Mouse (Mus musculus) activated CD4-positive, CD25-positive, alpha-beta regulatory T cell (primary cell): ENCODE results near the gene AC109138.7. TPM values are rescaled to one million over a fixed set of nuclear protein-coding genes. Genes with fewer than 3 reads are reported as not detected.

Experiments
- polyA plus RNA-seq, 2 experiments: library from polyadenylated mRNA; unstranded; fragments of 100-300 nt; shearing (Covaris generic); gene quantifications; one replicate each; pipeline ENCODE4 v1.2.1; 2017

AC109138.7 gene
- not detected for polyA plus RNA-seq

DNA sequence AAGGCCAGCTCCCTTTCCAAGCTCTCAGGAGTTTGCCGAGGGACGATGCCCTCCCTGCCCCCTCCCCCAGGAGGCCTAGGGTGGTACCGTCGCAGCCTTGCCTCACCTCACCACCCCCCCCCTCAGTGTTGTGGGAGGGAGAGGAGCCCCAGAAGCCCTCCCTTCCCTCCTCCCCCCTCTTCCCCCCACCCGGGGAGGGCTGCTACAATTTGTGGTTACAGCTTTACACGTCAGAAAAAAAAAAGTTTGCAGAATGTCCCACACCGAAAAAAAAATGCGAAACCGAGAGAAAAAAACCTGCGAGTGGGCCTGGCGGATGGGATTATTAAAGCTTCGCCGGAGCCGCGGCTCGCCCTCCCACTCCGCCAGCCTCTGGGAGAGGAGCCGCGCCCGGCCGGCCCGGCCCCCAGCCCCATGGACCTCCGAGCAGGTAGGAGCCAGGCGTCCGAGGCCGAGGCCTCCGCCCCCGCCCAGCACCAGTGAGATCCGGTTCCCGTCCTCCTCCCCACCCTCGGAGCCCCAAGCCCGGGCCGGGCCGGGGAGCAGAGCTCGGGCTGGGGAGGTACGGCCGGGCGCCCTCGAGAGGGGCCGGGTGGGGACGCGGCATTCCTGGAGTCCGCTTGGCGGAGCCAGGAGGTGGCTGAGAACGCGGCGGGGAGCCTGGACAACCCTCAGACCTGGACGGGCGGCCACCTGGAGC, at the start of gene AC109138.7, which contains the start of gene Clcf1:
Gene AC109138.7, plus strand, starts transcription at position 287 of the 700 bp plus-strand sequence.
Gene Clcf1, plus strand, starts transcription at position 168 of the 700 bp plus-strand sequence.

GRCm38 (mm10) chr19:4175368-4175947, 38.7 kb upstream of the AC109138.7 start, which contains the start of gene Carns1:
Gene Carns1, minus strand, starts transcription at chr19:4175479.

GRCm38 (mm10) chr19:4190831-4191334, 23.3 kb upstream of the AC109138.7 start, which contains the start of gene Tbc1d10c:
Gene Tbc1d10c, minus strand, starts transcription at chr19:4191284.

GRCm38 (mm10) chr19:4191528-4192250, 22.5 kb upstream of the AC109138.7 start, which contains the start of gene Ppp1ca:
Gene Ppp1ca, plus strand, starts transcription at chr19:4192065.

DNA sequence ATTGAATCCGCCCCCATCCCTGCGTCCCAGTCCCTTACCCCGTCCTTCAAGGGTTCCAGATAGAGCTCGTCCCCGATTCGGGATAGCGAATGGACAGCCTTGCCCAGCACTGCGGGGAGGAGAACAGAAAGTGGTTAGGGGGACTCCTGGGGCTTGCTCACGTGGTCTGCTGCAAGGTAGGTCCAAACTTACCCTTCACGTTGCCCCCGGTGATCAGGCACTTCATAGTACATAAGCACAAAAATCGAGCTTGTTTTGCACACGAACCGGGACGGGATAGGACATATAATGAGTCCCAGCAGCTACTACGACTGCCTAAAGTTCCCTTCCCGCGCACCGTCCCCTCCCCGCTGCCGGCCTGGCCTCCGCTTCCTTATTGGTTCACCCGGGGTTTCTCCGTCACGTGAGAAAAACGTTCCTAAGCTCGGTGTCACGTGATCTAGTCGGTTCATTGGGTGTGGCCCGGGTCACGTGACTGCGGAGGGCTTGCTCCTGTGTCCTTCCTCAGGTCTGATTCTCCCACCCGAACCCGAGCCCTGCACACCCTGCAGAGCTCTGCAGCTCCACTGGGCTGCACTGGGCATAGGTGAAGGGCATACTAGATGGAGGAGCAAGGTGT, 12.8 kb upstream of the AC109138.7 start, which contains the start of gene Rad9a:
Gene Rad9a, minus strand, starts transcription at position 372 of the 619 bp plus-strand sequence.

DNA sequence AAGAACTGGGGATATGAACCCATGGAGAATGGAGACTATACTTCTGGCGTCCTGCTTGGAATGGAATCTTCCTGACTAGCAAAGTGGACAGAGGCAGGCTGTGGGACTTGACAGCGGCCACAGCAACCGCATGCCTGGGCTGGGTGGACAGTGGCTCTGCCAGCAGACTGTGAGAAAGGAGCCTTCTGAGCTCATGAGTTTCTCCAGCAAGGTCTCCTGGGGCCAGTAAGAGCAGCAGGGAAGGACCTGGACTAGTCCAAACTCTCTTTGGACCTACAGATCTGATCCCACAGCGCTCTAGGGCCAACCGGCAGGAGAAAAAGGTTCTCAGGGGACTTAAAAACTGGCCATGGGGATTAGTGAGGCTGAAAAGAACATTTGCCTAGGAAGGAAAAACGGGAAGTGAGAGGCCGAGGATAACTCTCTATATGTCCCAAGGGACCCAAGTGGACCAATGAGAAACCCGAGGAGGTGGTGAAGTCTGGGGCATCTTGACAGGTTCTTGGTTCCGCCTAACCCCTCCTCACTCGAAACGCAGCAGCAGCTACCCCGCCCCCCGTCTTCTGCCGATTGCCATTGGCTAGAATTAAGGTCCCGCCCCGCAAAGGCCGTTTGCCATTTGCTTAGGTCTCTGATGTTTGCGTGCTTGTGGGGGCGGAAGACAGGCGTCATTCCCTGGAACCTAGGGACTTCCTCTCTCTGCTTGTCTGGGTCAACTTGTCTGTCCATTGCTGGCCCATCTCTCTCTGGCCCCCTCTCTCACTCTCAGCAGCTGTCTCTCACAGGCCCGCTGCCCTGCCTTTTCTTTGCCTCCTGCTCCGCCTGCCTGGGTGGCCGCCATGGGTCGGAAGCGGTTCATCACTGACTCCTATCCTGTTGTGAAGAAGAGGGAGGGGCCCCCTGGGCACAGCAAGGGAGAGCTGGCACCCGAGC, 17.4 kb downstream of the AC109138.7 start, which contains the start of gene Pold4:
Gene Pold4, plus strand, starts transcription at position 647 of the 933 bp plus-strand sequence.

DNA sequence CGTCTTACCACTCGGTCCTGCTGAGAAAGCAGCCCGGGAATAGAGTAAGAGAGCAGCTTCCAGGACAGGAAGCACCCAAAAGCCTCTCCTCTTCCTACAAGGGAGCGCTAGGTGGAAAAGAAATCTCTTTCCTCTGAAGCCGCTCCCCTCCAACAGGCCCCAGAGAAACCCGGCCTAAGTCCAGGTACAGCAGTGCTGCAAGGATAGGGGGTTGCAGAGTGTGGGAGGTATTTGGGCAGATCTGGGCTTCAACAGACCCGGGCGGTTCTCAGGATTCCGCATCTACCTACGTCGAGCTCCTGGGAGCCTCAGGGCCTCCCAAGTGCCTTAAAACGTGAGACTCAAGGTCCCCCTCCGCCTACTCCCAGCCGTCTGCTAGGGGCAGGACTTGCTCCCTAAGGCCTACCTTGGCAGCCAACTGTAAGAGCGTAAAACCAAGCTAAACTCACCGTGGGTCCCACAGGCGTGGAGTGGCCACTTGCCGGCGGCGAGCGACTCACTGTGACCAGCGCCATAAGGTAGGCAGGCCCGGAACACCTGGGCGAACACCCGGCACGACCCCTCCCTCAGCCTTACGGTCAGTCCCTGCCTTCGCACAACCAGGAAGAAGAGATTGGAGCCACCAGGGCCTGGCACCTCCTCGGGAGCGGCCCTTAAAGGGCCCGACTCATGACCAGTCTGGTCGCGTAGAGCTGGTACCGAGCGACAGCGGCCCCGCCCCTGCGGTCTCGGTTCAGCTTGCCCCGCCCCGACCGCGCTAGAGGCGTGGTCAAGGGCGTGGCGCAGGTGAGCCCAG, 54.6 kb downstream of the AC109138.7 start, which contains the start of gene Ssh3:
Gene Ssh3, minus strand, starts transcription at position 615 of the 796 bp plus-strand sequence.

Other genes with a start within 250 kb of the AC109138.7 start
- not detected for gene Aldh3b2, start 242.0 kb upstream of the AC109138.7 start, polyA plus RNA-seq
- gene Acy3, start 227.8 kb upstream of the AC109138.7 start, polyA plus RNA-seq = under 1 TPM in 1 of 2 experiments, not detected in 1; 0.66 TPM
- under 1 TPM in 1 of 2 experiments, not detected in 1; 0.12 TPM for gene Tbx10, start 221.6 kb upstream of the AC109138.7 start, polyA plus RNA-seq
- gene Nudt8, start 213.8 kb upstream of the AC109138.7 start, polyA plus RNA-seq = 10 to 100 TPM; 11.5 to 24.3 TPM
- 1 to 10 TPM in 1 of 2 experiments, under 1 TPM in 1; 0.42 to 2.4 TPM for gene Gm49405, start 213.7 kb upstream of the AC109138.7 start, polyA plus RNA-seq
- gene Doc2g, start 211.0 kb upstream of the AC109138.7 start, polyA plus RNA-seq = 1 to 10 TPM in 1 of 2 experiments, under 1 TPM in 1; 0.52 to 4.1 TPM
- gene Ndufv1, start 201.6 kb upstream of the AC109138.7 start, polyA plus RNA-seq = 100 to 1,000 TPM; 134 to 170 TPM
- 100 to 1,000 TPM; 602 to 648 TPM for gene Gstp1, start 176.4 kb upstream of the AC109138.7 start, polyA plus RNA-seq
- gene Gstp2, start 168.3 kb upstream of the AC109138.7 start, polyA plus RNA-seq = 10 to 100 TPM in 1 of 2 experiments, 1 to 10 TPM in 1; 2.0 to 12.8 TPM
- gene Gstp3, start 154.8 kb upstream of the AC109138.7 start, polyA plus RNA-seq = 100 to 1,000 TPM; 132 to 137 TPM
- not detected for gene Cabp2, start 132.8 kb upstream of the AC109138.7 start, polyA plus RNA-seq
- 100 to 1,000 TPM; 721 to 747 TPM for gene Cdk2ap2, start 117.2 kb upstream of the AC109138.7 start, polyA plus RNA-seq
- gene Pitpnm1, start 114.4 kb upstream of the AC109138.7 start, polyA plus RNA-seq = 100 to 1,000 TPM; 256 to 279 TPM
- gene Aip, start 88.5 kb upstream of the AC109138.7 start, polyA plus RNA-seq = 100 to 1,000 TPM; 195 to 206 TPM
- gene Gpr152, start 74.6 kb upstream of the AC109138.7 start, polyA plus RNA-seq = not detected
- under 1 TPM; 0.16 to 0.52 TPM for gene Cabp4, start 70.3 kb upstream of the AC109138.7 start, polyA plus RNA-seq
- gene Coro1b, start 65.7 kb upstream of the AC109138.7 start, polyA plus RNA-seq = 100 to 1,000 TPM; 293 to 521 TPM
- 1,000 to 10,000 TPM; 1,707 to 1,870 TPM for gene Ptprcap, start 60.8 kb upstream of the AC109138.7 start, polyA plus RNA-seq
- gene Rps6kb2, start 51.0 kb upstream of the AC109138.7 start, polyA plus RNA-seq = 10 to 100 TPM; 43.4 to 45.2 TPM
- gene Carns1, start 38.9 kb upstream of the AC109138.7 start, polyA plus RNA-seq = 10 to 100 TPM; 11.8 to 20.0 TPM
- 100 to 1,000 TPM; 624 to 764 TPM for gene Tbc1d10c, start 23.1 kb upstream of the AC109138.7 start, polyA plus RNA-seq
- gene Ppp1ca, start 22.3 kb upstream of the AC109138.7 start, polyA plus RNA-seq = 1,000 to 10,000 TPM; 1,254 to 1,335 TPM
- 10 to 100 TPM; 43.8 to 69.5 TPM for gene Rad9a, start 12.7 kb upstream of the AC109138.7 start, polyA plus RNA-seq
- gene Clcf1, start 119 bp upstream of the AC109138.7 start, polyA plus RNA-seq = 10 to 100 TPM; 20.4 to 31.3 TPM
- gene Pold4, start 17.5 kb downstream of the AC109138.7 start, polyA plus RNA-seq = 100 to 1,000 TPM; 124 to 142 TPM
- gene Ssh3, start 54.8 kb downstream of the AC109138.7 start, polyA plus RNA-seq = 1 to 10 TPM in 1 of 2 experiments, under 1 TPM in 1; 0.61 to 1.4 TPM
- gene Ankrd13d, start 68.8 kb downstream of the AC109138.7 start, polyA plus RNA-seq = 1 to 10 TPM; 3.2 to 8.3 TPM
- 100 to 1,000 TPM; 351 to 389 TPM for gene Grk2, start 91.9 kb downstream of the AC109138.7 start, polyA plus RNA-seq
- gene Kdm2a, start 183.9 kb downstream of the AC109138.7 start, polyA plus RNA-seq = 10 to 100 TPM; 51.4 to 63.5 TPM
- gene Rhod, start 225.1 kb downstream of the AC109138.7 start, polyA plus RNA-seq = 10 to 100 TPM in 1 of 2 experiments, not detected in 1; 11.2 TPM